In genomic region chr6:90920510-90921220, GRCm38 (mm10) we compare ENCODE assay signal across 9 mouse cellular contexts.
DNase-seq lines count a peak whose midpoint lies in the region; ATAC-seq lines count a peak whose summit lies in the region.
"Had no signal": no experiment of that assay in that cellular context is flagged by ENCODE, and none has a peak within 500 bp of the region (broad histone marks: within the 10 kb centered on the region; RNA-seq: fewer than 3 reads in every experiment).

No protein-coding gene starts in this region.

- no peaks in the 10 kb centered on the region for H3K27me3 ChIP-seq in limb, embryonic 12.5 days

- peak overlapping the region; percentile 70 for H3K27ac ChIP-seq in limb, embryonic 12.5 days

- no peaks in the 10 kb centered on the region for H3K36me3 ChIP-seq in limb, embryonic 12.5 days

- no peak overlapping the region for H3K4me3 ChIP-seq in limb, embryonic 12.5 days (replicated peaks)
- H3K4me3 ChIP-seq: myocyte had no signal

- no peak for ATAC-seq in limb, embryonic 12.5 days (ENCODE audit: insufficient number of reproducible peaks, insufficient read depth, low FRiP score, low TSS enrichment, low read depth)
- no peak for ATAC-seq in monocyte, adult 5-6 weeks (replicated peaks; ENCODE audit: insufficient number of reproducible peaks, low FRiP score, low TSS enrichment, poor library complexity, severe bottlenecking)

- H3K9me3 ChIP-seq in limb, embryonic 12.5 days: no peaks in the 10 kb centered on the region

- H3K4me2 ChIP-seq in limb, embryonic 12.5 days: no peak overlapping the region

- WGBS in limb, embryonic 12.5 days: 21% methylated on average over 5 of the region's 5 CpGs

- H3K4me1 ChIP-seq in limb, embryonic 12.5 days (replicated peaks): peaks cover 34% of the 10 kb centered on the region

- H3K9ac ChIP-seq in limb, embryonic 12.5 days (replicated peaks): no peak overlapping the region

- DNase-seq in layer of hippocampus, adult 18-20 months (ENCODE audit: low spot score in 2 of 2): peak; percentile 28 to 53
- DNase-seq in layer of hippocampus, postnatal 36 days: no peak
- DNase-seq in MN1 (ENCODE audit: low spot score): peak; percentile 85
- peak; percentile 22 for DNase-seq in embryo, embryonic 9.5 days (ENCODE audit: extremely low spot score)
- DNase-seq in kidney, postnatal 25 days: no peak
- DNase-seq: kidney, adult 11 months had no signal

Comparison
In these comparisons a context has a peak if more than half of its experiments do, and no peak if none do; other contexts are left out.
1. DNase-seq: peak in layer of hippocampus, adult 18-20 months (2 of 2), MN1 (single experiment) and embryo, embryonic 9.5 days (single experiment); none in layer of hippocampus, postnatal 36 days (0 of 2) and kidney, postnatal 25 days (0 of 2).